Mouse (Mus musculus) thymus, adult 18-20 months (tissue): ENCODE data around the gene Col13a1.

Experiments used
- DNase-seq, 2 experiments: peaks; one replicate each; pipeline ENCODE4 v3.0.0; 2022; ENCODE audit warnings: mixed read lengths in 2 of 2

Gene Col13a1

DNA sequence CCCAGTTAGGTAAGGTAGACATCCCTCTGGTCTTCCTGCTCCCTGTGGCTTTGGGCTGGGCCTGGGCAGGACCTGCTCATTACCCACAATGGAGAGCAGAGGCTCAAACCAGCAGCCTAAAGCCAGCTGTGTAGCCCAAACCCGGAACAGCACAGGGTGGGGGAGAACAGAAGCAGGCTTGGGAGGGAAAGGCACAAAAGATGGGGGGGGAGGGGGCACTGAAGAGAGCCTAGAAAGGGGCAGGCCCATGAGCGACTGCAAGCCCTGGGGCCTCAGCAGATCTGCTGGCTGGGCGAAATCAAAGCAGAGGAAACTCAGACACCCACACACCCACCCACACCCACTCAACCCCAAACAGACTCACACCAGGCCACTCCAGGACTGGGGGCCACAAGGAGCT is 11.7 kb downstream of the Col13a1 start:
- no peak for DNase-seq

- DNase-seq: no peak
Observed at GRCm38 (mm10) chr10:61965386-61965841, 13.5 kb downstream of the Col13a1 start.

DNA sequence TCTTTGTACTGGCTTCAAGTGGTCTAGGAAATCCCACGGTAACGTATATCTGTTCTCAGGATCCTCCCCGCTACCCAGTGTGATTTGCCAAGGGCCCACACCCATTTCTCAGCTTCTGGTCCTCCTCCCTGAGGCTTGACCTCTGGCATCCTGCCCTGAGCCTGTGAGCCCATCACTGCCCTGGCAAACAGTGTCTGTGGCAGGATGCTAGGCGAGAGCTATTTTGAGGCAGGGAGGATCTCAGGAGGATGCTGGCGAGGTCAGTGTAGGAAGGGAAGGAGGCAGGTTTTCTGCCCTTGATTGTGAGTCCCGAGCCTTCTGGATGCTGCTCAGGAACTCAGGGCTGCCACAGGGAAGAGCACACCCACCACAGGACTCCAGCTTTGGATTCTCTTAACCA is 22.2 kb downstream of the Col13a1 start:
- DNase-seq: no peak

- DNase-seq: no peak
Observed at GRCm38 (mm10) chr10:61953916-61954315, 25.0 kb downstream of the Col13a1 start.

GRCm38 (mm10) chr10:61949542-61949941 is 29.4 kb downstream of the Col13a1 start:
- DNase-seq: no peak

- DNase-seq: no peak
Observed at GRCm38 (mm10) chr10:61944386-61944785, 34.5 kb downstream of the Col13a1 start.

DNA sequence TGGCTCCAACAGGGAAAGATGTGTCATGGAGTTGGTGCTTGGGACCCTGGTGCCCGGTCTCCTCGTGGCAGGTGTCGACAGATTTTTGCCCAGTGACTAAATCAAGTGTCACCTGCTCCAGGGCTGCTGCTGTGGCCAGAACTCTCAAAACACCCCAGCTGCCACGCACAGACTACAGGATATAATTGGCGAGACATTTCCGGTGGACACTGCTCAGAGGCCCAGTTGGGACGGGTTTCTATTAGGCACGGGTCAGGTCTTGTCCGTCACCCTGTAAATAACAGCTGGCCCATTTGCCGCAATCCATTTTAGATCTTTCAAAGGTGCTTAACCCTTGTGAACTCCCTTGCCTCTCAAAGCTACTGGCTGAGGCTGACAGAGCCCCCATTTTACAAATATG is 35.4 kb downstream of the Col13a1 start:
- no peak for DNase-seq

GRCm38 (mm10) chr10:61942719-61943118 is 36.2 kb downstream of the Col13a1 start:
- no peak for DNase-seq

- no peak for DNase-seq
Observed at GRCm38 (mm10) chr10:61936211-61937121, 42.4 kb downstream of the Col13a1 start.

DNA sequence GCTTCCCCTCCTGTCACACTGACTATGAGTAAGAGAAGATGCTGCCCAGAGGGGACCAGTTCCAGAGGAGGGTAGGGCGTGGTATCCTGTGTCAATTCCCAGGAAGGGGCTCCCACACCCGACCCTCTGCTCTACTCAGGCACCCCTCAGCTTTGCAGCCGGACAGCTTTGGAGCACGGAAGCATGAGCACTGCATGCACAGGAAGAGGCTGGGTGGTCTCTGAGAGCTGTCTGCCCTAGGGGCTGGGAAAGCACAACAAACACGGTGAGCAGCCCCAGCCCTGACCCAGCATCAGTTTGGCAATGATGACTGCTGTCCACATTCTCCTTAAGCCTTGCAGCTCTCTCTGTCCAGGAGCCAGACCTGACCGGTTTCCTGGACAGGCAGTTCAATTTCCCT is 47.2 kb downstream of the Col13a1 start:
- DNase-seq: no peak

DNA sequence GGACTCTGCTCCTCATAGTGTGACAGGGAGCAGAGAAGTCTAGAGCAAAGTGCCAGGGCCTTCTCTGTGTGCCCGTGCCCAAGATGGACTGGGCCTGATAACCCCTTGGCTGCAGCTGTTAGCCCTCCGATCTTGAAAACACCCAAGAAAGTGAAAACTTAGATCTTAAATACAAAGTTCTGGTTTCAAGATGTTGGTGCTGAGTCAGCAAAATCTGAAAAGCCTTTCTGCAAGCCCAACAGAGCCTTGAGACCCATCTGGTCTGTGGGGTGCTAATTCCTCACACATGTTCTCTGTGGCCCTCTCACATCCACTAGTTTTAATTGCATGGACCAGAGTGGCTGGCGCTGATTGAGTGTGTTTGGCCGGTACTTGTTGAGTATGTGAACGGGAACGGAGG is 49.0 kb downstream of the Col13a1 start:
- no peak for DNase-seq

DNA sequence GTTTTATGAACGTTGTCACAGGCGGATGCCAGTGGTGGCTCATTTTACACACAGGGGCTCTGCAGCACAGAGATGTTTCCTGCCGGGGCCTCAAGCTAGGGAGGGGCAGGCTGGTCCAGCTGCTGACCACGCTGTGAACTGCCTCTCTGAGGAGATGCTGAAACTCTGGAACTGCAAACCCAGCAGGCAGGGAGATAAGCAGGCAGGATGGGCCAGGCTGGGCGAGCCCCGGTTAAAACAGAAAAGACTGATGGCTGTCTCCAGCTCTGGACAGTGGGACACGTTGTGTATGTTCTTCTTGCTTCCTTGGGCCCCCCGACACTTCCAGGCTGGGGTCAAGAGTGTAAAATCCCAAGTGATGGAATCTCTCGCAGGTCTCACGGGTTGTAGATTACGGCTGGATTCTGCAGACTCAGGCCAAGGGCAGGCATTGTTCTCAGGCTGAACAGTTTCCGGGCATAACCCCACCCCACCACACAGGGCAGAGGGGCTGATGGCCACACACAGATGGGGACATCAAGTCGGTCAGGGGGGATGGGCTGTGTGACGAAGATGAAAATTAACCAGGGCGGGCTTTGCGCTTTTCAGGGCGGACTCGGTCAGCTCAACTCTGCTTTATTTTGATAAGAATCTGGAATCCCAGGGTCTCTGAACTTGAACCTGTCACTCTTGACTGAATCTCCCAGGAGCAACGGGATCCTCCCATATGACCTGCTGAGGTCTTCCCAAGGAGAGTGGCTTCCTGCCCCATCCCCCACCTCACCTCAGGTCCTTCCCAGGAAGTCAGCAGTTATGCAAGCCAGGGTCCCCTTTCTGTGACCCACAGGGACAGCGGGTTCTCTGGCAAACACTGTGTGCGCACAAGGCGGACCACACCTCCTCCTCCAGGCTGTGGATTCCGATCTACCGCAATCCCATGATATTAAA is 49.9 kb downstream of the Col13a1 start:
- no peak for DNase-seq

DNA sequence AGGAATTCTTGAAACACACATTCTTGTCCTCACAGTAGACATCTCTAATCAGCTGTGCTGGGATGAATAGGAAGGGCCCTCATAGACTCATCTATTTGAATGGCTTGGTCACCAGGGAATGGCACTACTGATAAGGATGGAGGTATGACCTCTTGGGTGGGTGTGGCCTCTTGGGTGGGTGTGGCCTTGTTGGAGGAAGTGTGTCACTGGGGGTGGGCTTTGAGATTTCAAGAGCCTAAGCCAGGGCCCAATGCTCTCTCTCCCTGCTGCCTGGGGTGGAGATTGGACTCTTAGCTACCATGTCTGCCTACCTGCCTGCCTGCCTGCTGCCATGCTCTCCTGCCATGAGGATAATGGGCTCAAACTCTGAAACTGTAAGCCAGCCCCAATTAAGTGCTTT is 53.2 kb downstream of the Col13a1 start:
- DNase-seq: no peak

DNA sequence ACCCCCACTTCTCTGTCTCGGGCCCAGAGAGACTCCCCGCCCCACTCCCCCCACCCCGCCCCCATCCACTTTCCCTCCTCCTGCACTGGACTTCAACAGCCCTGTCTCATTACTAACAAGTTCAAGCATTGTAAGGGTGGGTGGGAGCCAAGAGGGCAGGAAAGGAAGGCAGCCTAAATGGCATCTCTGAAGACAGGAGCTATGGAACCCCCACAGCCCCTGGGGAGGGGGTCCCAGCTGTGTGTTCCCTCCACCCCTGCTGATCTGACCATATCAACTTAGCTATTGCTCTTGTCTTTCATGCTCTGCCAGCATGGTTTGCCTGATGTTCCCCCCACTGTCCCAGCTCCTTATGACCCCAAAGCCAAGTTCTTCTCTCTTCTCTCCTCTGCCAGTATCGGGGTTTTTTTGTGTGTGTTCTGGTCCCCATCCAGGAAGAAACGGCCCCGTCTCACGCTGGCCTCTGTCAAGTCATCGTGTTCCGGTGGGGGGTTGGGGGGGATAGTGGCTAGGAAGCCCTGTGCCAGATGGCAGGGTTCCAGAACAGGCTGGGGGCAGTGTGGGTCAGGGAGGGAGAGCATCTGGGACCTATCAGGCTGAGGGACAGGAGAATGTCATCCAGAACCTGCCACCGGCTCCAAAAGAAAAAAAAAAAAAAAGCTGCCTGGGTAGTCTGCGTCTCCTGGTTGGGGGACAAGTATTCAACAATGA is 58.1 kb downstream of the Col13a1 start:
- DNase-seq: no peak

GRCm38 (mm10) chr10:61919924-61920654 is 58.8 kb downstream of the Col13a1 start:
- no peak for DNase-seq

GRCm38 (mm10) chr10:61919496-61919895 is 59.4 kb downstream of the Col13a1 start:
- no peak for DNase-seq

DNA sequence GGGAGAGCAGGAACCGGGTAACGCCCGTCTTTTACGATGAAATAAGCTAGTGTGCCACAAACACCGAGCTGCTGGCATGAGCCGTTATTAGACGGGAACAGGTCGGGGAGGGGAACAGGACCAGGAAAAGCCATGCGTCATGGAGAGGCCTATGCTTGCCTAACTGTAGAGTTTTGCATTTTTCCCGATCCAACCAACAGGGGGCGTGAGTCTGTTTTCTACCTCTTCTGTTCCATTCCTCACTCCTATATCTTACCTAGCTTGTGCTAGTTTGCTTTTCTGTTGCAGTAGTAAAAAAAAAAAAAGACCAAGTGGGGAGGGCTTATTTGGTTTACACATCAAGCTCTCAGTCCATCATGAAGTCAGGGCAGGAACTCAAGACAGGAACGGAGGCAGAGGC is 61.8 kb downstream of the Col13a1 start:
- no peak for DNase-seq

- no peak for DNase-seq
Observed at GRCm38 (mm10) chr10:61911770-61912169, 67.1 kb downstream of the Col13a1 start.

- no peak for DNase-seq
Observed at GRCm38 (mm10) chr10:61909004-61909403, 69.9 kb downstream of the Col13a1 start.

- peak; percentile 39 to 47 for DNase-seq
Observed at GRCm38 (mm10) chr10:61906226-61906625, 72.7 kb downstream of the Col13a1 start.

GRCm38 (mm10) chr10:61905308-61905707 is 73.6 kb downstream of the Col13a1 start:
- no peak for DNase-seq

GRCm38 (mm10) chr10:61898116-61898515 is 80.8 kb downstream of the Col13a1 start:
- no peak for DNase-seq
